Mouse (Mus musculus) olfactory bulb, adult 2 months (tissue): Measurements from ENCODE around the gene Osbp2.

Experiments
- CTCF ChIP-seq: fragments of 200-500 bp; IDR thresholded peaks from 2 replicates; pipeline ENCODE4 v1.5.1; 2012; ENCODE audit warnings: low read depth, mild to moderate bottlenecking, low read length, moderate library complexity; ENCODE audit not compliant: insufficient read depth
- POLR2A ChIP-seq: fragments of 200-500 bp; IDR thresholded peaks from 2 replicates; pipeline ENCODE4 v1.6.1; 2012; ENCODE audit warnings: mild to moderate bottlenecking, low read depth, low read length, moderate library complexity; ENCODE audit not compliant: insufficient read depth

GRCm38 (mm10) chr11:3749831-3750230 lies 113.9 kb downstream of the Osbp2 start:
- TF ChIP-seq CTCF (no peak), POLR2A (no peak)
